Mouse (Mus musculus) cerebellum, adult (tissue): ENCODE measurements around the gene Anapc1.
A peak's percentile ranks its signal among the peaks of the same experiment; 100 is the strongest.
"Not testable (repeated sequence)": the region's sequence is repeated elsewhere in the genome, so short reads cannot be mapped to it uniquely, and the experiment has no call there.

Experiments used
- ATAC-seq: cut with Nextera tagmentation; 2 replicates; pipeline ENCODE4 v1.9.2; 2017; ENCODE audit warnings: mild to moderate bottlenecking, moderate library complexity, mixed read lengths; ENCODE audit not compliant: insufficient number of reproducible peaks, low FRiP score, low TSS enrichment

The Anapc1 gene

DNA sequence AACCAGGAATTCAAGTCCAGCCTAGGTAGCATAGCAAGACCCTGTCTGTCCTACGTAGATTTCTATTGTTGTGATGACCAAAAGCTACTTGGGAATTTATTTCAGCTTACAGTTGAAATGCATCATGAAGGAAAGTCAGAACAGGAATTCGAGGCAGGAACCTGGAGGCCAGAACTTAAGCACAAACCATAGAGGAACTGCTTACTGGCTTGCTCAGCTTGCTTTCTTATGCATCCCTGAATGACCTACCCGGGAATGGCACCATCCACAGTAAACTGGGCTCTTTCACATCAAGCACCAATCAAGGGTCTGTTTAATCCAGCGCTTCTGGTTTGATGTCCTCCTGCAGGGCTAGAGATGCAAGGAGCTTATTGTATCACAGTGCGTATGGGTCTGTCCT lies 10.4 kb upstream of the Anapc1 start:
- ATAC-seq = no peak

DNA sequence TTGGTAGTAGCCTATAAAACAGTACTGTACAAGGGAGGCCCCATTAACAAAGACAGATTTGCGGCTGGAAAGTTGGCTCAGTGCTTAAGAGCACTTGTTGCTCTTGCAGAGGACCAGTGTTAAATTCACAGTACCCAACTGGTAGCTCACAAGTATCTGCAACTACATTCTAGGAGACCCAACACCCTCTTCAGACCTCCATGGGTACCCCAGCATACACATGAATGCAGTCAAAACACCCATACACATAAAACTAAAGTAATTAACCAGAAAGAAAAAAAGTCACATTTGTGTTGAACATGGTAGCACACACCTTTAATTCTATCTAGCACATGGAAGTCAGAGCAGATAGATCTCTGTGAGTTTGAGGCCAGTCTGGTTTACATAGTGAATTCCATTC lies 9.9 kb upstream of the Anapc1 start:
- no peak for ATAC-seq

DNA sequence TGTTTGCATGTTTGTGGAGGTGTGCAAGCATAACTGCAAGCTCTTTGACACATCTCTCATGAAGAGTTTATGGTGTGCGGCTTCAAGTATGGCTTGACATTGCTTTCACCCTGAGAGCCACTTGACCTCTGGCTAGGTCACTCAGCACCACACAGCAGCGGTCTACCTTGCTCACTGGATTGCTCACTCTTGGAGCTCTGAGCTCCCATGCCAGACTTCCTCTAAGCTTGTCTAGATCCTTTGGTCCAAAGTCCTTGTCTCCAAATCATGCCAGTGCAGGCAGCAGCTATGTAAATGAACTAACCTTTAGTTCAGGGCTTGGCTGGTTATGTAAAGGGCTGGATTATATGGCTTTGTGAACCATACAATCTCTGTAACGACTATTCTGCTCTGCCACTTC lies 9.2 kb upstream of the Anapc1 start:
- ATAC-seq = no peak

DNA sequence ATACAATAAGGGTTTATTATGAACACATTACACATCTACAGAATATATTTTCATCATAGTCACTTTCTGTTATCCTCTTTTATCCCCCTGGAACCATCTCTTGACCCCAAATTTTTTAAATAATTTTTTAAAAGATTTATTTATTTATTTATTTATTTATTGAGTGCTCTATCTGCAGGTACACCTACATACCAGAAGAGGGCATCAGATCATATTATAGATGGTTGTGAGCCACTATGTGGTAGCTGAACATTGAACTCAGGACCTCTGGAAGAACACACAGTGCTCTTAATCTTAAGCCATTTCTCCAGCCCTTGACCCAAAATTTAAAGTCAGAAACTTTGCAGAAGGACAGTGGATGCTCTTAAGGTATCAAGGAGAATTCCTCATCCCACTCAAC lies 7.4 kb upstream of the Anapc1 start:
- ATAC-seq = no peak

DNA sequence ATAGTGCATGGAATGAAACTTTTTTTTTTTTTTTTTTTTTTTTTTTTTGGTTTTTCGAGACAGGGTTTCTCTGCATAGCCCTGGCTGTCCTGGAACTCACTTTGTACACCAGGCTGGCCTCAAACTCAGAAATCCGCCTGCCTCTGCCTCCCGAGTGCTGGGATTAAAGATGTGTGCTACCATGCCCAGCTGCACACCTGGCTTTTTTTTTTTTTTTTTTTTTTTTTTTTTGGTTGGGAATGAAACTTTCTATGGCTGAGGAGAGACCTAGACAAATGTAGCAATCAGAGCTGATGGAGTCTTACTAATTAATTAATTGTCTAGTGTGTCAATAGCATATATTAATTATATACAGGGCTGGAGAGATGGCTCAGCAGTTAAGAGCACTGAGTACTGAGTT lies 6.6 kb upstream of the Anapc1 start:
- not testable (repeated sequence) for ATAC-seq

DNA sequence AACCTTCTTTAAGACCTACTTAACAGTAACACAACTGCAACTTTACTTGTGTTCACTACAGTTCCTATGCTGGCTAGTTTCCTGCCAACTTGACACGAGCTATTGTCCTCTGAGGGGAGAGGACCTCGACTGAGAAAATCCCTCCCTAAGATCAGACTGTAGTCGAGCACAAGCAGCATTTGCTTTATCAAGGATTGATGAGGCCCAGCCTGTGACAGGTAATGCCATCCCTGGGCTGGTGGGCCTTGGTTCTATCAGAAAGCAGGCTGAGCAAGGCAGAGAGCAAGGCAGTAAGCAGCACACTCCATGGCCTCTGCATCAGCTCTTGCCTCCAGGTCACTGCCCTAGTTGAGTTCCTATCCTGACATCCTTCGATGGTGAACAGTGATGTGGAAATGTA lies 6.0 kb upstream of the Anapc1 start:
- no peak for ATAC-seq

DNA sequence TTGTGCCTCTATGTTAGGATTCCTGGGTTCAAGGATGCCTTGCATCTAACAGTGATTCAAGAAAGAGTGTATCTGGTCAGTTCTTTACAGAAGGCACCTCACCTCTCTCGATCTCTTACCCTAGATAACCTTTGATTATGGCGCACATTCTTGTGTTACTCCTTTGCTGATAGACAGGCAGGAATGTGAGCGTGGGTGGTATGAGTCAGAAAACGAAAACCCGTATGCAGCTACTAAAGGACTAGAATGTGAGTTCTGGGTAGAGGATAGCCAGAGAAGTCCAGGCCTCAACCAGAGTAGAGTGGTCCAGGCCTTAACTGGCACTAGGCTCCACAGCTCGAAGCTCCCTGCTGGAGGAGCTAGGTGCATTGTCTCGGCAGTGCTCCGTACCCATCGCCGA lies 5.6 kb upstream of the Anapc1 start:
- ATAC-seq = no peak

DNA sequence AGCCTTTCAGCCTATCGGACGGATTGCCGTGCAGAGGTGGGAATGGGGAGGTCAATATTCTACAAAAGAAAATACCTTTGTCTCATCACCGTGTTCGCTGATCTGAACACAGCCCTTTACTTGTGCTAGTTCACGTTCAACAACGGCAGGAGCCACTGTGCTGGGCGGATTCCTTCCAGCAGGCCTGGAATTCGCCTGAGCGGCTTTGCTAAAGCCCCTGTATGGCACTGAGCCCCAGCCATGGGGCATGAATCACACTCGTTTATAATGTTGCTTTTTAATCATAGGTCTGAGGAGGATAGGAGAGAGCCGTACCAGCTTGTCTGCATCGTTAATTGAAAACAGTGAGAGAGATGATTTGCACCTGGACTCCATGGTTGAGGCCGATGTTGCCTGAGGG lies 5.1 kb upstream of the Anapc1 start:
- ATAC-seq = no peak

DNA sequence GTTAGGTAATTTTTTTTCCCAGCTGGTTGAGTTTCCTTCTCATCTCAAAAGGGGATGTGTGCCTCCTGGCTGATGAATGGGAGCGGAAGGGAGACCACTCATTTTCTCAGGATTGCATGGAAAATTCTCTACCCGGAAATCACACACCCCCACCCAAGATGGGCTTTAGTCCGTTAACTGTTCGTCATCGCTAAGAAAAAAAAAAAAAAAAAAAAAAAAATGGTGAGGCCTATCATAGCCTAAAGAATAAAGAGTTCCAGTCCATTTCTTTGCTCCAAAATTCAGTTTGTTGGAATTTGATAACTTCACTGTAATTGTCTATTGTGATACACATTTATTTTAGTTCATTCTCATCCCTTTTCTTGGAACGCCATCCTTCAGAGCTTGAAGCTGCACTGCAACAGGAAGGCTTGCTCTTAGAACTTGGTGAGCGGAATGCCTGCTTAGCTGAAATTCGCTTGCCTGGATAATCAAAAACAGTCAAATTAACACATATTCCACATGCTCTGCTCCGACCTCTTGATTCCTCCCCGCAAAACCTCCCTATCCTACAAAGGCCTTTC lies 448 bp upstream of the Anapc1 start:
- ATAC-seq = peak; percentile 53

DNA sequence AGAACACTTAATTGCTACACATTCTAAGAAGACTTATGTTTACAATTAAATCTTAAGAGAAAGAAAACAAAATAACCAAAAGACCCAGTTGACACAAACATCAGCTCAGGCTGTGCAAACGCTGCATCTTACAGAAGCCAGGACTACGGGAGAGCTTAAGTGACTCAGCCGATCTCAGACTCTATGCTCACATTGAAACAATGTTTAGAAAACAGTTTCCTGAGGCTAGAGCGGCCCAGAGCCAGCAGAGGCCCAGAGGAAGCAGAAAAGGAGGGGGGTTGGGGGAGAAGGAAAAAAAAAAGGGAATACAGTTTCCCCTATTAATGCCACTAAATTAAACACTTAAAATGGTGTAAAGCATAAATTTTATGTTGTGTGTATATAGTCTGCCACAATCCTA lies 6.5 kb downstream of the Anapc1 start:
- ATAC-seq = no peak

DNA sequence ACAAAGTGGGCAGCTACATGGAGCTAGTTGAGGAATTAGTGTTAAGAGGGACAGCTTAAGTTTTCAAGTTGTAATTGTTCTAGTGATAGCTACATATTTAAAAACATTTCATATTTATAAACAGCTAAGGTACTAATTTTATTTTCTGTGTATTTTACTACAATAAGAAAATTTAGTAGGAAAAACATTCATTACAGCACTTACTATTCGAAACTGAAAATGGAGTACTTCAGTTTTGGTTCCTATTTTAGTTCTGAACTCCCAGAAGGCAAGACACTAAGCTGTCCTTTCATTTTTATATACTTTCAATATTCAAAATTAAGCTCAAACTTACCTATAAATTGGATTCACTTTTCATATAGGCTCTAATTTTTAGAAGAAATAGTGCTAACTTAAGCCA lies 66.6 kb downstream of the Anapc1 start:
- ATAC-seq = no peak

DNA sequence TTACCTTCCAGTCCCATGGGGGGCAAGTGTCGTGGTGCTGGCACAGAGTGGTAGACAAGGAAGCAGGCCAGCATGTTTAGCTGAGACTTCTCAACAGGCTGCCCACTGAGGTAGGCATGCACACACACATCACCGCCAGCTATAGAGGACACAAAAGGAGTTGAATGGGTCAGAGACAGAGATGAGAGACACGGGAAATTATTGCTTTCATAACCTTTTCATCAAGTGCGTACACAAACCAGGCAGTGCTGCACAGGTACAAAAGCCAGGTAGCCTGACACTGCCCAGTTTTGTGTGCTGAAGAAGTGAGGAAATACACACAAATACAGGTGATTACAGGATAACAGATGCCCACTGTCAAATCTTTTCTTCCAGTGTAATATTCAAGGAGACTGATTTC lies 71.8 kb downstream of the Anapc1 start:
- no peak for ATAC-seq

DNA sequence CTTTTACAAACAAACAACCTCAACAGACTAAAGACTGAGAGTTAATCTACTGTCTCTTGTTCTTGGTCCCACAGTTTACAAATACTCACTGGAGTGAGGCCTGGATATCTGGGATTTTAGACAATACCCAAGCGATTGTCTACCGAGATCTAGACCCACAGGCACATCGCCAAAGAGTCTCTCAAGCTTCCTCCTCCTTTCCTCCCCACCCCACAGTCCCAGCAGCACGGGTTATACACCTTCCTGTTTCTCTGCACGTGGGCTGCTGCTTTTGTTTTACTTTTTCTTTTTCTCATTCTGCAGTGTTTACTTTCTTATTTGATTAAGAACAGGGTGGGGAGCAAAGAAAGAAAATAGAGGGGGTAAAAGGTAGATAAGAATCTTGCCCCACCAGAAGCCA lies 73.8 kb downstream of the Anapc1 start:
- no peak for ATAC-seq

DNA sequence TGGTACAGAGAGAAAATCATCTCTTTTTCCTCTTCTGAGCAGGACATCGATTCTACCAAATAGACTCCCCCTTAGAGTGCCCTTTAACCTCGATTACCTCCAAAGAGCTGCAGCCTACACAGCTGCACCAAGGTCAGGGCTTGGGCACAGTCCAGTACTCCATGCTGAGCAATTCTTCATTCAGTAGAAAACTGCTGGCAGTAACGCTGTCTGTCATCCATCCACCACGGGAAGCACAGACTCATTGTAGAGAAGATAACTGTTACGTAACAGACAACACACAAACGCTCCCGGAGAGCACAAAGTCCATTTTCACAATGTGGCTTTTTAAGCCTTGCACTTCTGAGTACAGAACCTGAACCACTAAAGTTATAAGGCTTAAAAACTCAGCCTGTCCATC lies 74.9 kb downstream of the Anapc1 start:
- ATAC-seq = no peak

DNA sequence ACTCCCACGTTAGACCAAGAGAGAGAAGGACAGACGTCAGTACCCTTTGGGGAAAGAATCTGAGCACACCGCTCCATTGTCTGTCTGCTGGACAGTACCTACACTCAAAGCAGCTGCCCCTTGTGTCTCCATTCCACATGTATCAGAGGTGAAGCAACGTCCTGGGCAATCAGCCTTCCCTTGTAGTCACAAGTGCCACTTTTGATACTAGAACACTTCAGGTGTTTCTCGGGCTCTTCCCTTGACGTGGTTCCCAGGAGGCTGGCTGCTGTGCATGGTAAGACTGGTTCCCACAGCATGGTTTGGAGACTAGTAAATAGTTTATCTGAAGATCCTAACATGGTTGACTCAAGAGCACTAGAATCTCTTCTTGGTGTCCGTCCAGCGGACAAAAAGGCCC lies 76.0 kb downstream of the Anapc1 start:
- no peak for ATAC-seq

DNA sequence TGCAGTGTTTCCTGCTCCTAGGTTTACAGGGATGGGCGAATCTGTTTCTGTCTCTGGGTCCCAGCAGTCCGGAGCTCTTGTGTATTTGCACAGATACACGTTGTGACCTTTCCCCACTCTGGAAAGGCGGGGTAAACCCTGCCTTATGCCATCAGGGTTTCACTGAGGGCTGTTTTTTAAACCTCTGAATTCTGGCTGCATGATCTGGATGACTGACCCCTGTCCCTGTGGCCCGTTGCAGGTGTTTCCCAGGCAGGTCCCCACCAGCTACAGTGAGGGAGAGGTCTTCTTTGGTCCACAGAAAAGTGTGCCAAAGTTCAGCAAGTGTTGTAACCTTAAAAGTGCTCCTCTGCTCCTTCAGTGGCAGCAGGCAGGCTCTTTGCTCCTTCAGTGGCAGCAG lies 77.9 kb downstream of the Anapc1 start:
- ATAC-seq = no peak

DNA sequence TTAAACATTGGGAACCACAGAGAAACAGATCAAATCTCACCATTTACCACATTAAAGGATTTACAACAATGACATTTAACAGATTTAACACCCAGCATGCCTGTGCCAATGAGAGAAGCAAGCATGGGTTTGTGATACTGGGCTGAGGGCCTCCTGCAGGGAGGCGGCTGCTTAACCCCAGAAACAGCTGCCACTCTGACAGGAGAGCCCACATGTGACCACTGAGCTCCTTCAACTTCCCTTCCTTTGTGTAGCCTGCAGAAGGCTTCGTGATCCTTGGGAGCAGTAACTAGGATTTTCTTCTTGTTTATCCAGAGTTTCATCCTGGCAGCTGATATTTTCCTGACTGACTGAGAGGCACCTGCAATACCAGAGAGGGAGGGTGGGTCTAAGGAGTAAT lies 85.7 kb downstream of the Anapc1 start:
- ATAC-seq = no peak

DNA sequence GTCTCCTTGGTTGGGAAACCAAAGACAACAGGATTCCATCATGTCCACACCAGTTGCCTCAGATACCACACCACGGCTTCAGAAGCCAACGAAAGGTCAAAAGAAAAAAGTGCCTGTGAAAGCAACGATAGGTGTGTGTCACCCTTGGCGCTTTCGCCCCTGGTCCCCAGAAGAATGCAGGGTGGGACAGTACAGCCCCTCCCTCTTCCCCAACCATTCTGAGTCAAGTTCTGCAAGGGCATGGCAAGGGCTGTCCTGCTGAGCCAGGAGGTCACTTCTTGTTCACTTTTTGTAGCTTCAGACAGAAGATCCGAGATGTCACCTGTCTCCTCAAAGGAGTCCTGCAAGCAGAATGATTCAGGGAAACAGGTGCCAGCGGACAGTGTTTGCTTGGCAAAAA lies 94.9 kb downstream of the Anapc1 start:
- no peak for ATAC-seq

DNA sequence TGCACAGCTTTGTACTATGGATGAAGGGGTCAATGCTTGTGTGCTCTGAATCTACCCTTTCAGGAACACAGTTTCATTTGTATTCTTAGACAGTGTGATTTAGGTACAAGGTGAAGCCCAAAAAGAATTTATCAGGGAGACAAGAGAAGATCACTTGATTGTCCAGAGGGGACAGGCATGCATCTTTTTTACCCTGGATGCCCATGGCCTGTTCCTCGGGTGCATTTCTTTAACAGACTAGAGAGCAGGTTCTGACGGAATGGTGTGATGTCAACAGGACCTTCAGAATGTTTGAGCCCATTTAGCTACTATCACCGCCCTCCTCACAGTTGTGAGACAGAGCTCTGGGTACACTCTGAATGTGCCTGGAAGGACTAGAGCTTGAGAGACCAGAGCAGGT lies 96.3 kb downstream of the Anapc1 start, which contains the start of gene Spdye4c:
Gene Spdye4c (plus strand): TSS at position 301 of the 400 bp plus-strand sequence.
- no peak for ATAC-seq

DNA sequence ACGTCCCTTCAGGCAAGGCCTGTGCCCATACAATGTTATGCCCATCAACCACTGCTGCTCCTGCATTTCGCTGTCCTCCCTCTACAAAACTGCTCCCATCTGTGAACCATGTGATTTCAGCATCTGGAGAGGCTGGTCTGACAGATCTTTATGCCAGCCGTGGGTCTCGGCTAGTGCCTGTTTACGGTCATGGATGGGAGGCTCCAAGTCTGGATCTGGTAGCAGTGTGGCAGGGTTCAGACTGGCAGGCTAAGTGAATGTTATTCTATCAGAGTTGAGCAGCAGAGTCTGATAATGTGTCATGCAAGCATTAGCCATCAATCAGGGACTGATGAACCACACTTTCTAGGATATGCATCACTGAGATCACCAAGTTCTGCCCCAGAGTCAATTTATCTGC lies 104.3 kb downstream of the Anapc1 start:
- no peak for ATAC-seq

DNA sequence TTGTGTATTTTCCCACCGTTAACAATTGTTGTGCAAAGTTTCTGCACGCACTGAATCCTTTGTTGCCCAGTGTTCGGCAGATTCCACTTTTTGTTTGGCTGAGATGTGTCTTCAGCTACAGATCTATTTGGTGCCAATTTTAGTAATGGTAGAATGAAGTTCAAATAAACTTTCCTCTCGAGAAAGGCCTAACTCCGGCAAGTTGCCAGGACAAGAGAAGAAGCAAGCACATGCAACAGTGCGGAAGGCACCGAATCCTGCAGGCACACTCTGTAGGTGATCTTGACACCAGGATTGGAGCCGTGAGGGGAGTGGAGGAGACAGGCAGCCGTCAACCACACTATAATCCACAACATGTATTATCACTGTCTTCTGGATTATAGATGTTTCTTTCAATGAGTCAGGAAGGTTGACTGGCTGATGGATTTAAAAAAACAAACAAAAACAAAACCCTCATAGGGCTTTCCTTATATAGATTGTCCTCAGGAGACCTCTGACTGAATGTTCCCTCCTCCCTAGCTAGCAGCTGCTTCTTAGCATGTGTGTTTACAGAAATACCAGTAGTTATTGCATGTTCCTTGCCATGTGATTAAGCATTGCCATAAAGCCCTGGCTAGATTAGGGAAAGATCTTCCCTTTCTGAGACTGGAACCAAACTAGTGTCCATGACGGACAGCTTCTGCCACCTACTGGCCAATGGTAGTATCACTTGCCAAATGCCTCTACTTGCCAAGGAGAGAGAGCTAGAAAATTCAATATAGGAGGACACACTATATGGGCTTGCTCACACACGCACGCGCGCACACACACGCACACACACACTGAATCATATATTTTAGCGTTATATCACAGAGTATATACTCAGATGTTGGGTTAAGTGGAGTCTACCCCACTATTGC lies 114.2 kb downstream of the Anapc1 start:
- ATAC-seq = peak; percentile 72

DNA sequence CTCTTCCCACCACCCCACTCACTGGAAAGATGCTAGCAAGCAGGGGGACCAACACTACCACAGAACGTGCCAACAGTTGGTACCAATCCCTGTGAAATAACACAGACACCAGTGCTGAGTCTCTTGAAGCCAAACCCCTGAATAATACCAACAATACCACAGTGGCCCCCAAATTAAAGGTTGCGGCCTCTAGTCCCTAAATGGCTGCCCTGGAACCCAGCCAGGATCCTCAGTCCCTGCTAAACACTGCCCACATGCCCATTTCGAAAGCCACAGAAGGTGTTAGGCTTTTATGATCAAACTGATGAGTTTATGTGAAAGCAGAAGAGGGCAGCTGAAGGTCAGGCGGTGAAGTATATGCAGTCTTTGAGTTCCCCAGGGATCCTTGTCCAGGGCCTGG lies 116.2 kb downstream of the Anapc1 start:
- no peak for ATAC-seq
